Mouse (Mus musculus) thymus, postnatal 10 days (tissue): ENCODE results near the gene Zbtb16.

ENCODE experiments used
- DNase-seq, 2 experiments: peaks; one replicate each; pipeline ENCODE4 v3.0.0; 2021; ENCODE audit warnings: low spot score in 2 of 2

The Zbtb16 gene

GRCm38 (mm10) chr9:48767666-48768432 lies 68.2 kb downstream of the Zbtb16 start:
- no peak for DNase-seq

- no peak for DNase-seq
These were observed 70.1 kb downstream of the Zbtb16 start for GRCm38 (mm10) chr9:48765927-48766326.

- DNase-seq, result no peak
These were observed 71.7 kb downstream of the Zbtb16 start for GRCm38 (mm10) chr9:48764311-48764710.

- DNase-seq, result no peak
These were observed 74.0 kb downstream of the Zbtb16 start for GRCm38 (mm10) chr9:48761732-48762637.

GRCm38 (mm10) chr9:48761175-48761556 lies 74.9 kb downstream of the Zbtb16 start:
- DNase-seq, result no peak

GRCm38 (mm10) chr9:48760449-48761174 lies 75.4 kb downstream of the Zbtb16 start:
- DNase-seq, result no peak

GRCm38 (mm10) chr9:48759098-48759497 lies 76.9 kb downstream of the Zbtb16 start:
- DNase-seq, result no peak

- no peak for DNase-seq
These were observed 78.1 kb downstream of the Zbtb16 start for GRCm38 (mm10) chr9:48757650-48758580.

GRCm38 (mm10) chr9:48756261-48756812 lies 79.7 kb downstream of the Zbtb16 start:
- no peak for DNase-seq

- DNase-seq, result no peak
These were observed 80.5 kb downstream of the Zbtb16 start for GRCm38 (mm10) chr9:48755438-48756070.

- no peak for DNase-seq
These were observed 81.6 kb downstream of the Zbtb16 start for GRCm38 (mm10) chr9:48754418-48754817.

GRCm38 (mm10) chr9:48753881-48754280 lies 82.1 kb downstream of the Zbtb16 start:
- DNase-seq, result no peak

- DNase-seq, result no peak
These were observed 84.1 kb downstream of the Zbtb16 start for GRCm38 (mm10) chr9:48751900-48752299.

GRCm38 (mm10) chr9:48749666-48750065 lies 86.4 kb downstream of the Zbtb16 start:
- DNase-seq, result no peak

- no peak for DNase-seq
These were observed 86.9 kb downstream of the Zbtb16 start for GRCm38 (mm10) chr9:48749168-48749567.

GRCm38 (mm10) chr9:48748761-48749160 lies 87.3 kb downstream of the Zbtb16 start:
- DNase-seq, result no peak

- no peak for DNase-seq
These were observed 87.8 kb downstream of the Zbtb16 start for GRCm38 (mm10) chr9:48748216-48748615.

GRCm38 (mm10) chr9:48746506-48746905 lies 89.5 kb downstream of the Zbtb16 start:
- DNase-seq, result no peak

GRCm38 (mm10) chr9:48745347-48746119 lies 90.5 kb downstream of the Zbtb16 start:
- DNase-seq, result no peak
